Mouse (Mus musculus) limb, embryonic 15.5 days (tissue): Measurements from ENCODE around the gene Phox2a. TPM values are rescaled to one million over a fixed set of nuclear protein-coding genes. Genes with fewer than 3 reads are reported as not detected.

Experiments used
- ATAC-seq: fragments of 200-750 bp; cut with Nextera tagmentation; 2 replicates; pipeline ENCODE4 v1.8.0; 2017; ENCODE audit warnings: low read depth, moderate TSS enrichment; ENCODE audit not compliant: insufficient number of reproducible peaks, low FRiP score, low TSS enrichment
- H3K27ac ChIP-seq: fragments of 300-500 bp; sonication (generic); 2 replicates; pipeline ENCODE4 v1.5.1; 2015; ENCODE audit warnings: moderate library complexity, mild to moderate bottlenecking, inconsistent platforms
- H3K27me3 ChIP-seq: fragments of 300-500 bp; sonication (generic); 2 replicates; pipeline ENCODE4 v1.6.1; 2015; ENCODE audit warnings: inconsistent platforms
- H3K36me3 ChIP-seq: fragments of 300-500 bp; sonication (generic); 2 replicates; pipeline ENCODE4 v1.6.1; 2015; ENCODE audit warnings: inconsistent platforms
- H3K4me1 ChIP-seq: fragments of 300-500 bp; sonication (generic); 2 replicates; pipeline ENCODE4 v1.6.1; 2015; ENCODE audit warnings: inconsistent platforms
- H3K4me2 ChIP-seq: fragments of 300-500 bp; sonication (generic); 2 replicates; pipeline ENCODE4 v1.6.1; 2015; ENCODE audit warnings: mild to moderate bottlenecking, inconsistent platforms
- H3K4me3 ChIP-seq: fragments of 300-500 bp; sonication (generic); 2 replicates; pipeline ENCODE4 v1.5.1; 2015; ENCODE audit warnings: mild to moderate bottlenecking, inconsistent platforms
- H3K9ac ChIP-seq: fragments of 300-500 bp; sonication (generic); 2 replicates; pipeline ENCODE4 v1.6.1; 2015; ENCODE audit warnings: inconsistent platforms
- H3K9me3 ChIP-seq: fragments of 300-500 bp; sonication (generic); 2 replicates; pipeline ENCODE4 v1.6.1; 2016; ENCODE audit warnings: inconsistent platforms
- WGBS: fragments of 180-500 bp; shearing (Covaris S2); methylation state at CpG from one replicate; pipeline ENCODE4 v1.1.7; 2015; 5-methylcytosine and 5-hydroxymethylcytosine counted together
- polyA plus RNA-seq: library from polyadenylated mRNA; unstranded; fragments of >200 nt; fragmentation: Nextera tagmentation; extraction: Ambion mirVana; gene quantifications from 2 replicates; pipeline ENCODE4 v1.2.1, GENCODE M21; 2015

Gene Phox2a
- polyA plus RNA-seq, 1 experiment from 2014 or later = 0.23 TPM

DNA sequence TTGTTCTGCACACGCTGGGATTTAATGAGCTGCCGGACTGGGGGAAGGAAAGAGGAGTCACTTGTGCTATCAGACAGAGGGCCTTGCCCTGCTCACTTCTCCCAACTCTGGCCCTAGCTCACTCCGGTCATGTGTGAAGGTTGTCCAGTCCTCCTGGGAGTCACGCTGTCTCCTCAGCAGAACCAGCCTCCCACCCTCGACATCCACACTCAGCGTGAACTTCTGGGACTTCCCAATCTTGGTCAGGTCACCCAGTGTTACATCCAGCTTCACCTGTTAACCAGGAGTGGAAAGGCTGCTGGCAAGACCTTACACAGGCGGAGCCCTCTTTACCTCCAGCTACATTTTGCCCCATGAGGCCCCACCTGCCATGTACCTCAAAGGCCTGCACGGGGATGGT lies 13.3 kb downstream of the Phox2a start:
- 95% methylated on average over 8 of the region's 8 CpGs for WGBS
- Histone ChIP-seq H3K4me1 (peaks cover 26% of the 10 kb centered on the region), H3K9ac (no peak overlapping the region), H3K27me3 (no peaks in the 10 kb centered on the region), H3K4me3 (no peak overlapping the region), H3K9me3 (no peaks in the 10 kb centered on the region), H3K27ac (no peak overlapping the region), H3K36me3 (peaks cover 75% of the 10 kb centered on the region), H3K4me2 (no peak overlapping the region)
- no peak for ATAC-seq

DNA sequence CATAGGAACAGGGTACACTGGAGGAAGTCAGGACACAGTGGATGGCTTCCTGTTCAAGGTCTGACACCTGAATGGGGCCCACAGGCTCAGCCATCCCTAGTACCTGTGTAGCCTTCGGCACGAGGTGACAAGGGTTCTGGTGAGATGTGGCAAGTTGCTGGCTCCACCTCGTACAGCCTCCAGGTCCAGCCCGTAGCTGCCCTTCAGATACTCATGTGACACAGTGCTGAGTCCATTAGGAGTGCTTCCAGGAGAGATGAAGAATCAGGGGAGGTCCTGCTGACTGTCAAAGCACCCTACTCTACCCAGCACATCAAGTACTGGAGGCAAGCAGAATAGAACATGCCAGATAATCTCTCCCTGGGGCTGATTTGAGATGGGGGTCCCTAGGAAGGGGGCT lies 14.3 kb downstream of the Phox2a start:
- 92% methylated on average over 4 of the region's 4 CpGs for WGBS
- Histone ChIP-seq H3K27me3 (no peaks in the 10 kb centered on the region), H3K4me1 (peaks cover 26% of the 10 kb centered on the region), H3K36me3 (peaks cover 65% of the 10 kb centered on the region), H3K27ac (no peak overlapping the region), H3K9ac (no peak overlapping the region), H3K4me2 (no peak overlapping the region), H3K9me3 (no peaks in the 10 kb centered on the region), H3K4me3 (no peak overlapping the region)
- no peak for ATAC-seq

DNA sequence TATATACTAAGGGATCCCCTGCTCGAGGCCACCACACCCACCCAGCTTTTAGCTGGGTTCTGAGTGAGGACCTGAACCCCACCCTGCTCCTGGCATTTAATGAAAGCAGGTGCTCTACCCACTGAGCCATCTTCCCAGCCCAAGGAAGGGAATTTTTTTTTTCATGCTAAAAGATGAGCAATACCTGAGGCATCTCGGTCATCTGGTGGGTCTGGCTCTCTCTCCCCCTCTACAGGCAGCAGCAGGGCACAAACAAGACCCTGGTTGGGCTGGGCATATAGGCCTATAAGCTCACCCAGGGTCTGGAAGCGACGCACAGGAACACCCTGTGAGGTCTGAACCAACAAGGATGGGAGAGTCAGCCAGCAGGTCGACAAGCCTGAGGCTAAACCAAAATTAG lies 15.2 kb downstream of the Phox2a start:
- Histone ChIP-seq H3K36me3 (peaks cover 55% of the 10 kb centered on the region), H3K9me3 (no peaks in the 10 kb centered on the region), H3K27ac (peak overlapping the region; percentile 24; the same call in 1 of the 2 replicates), H3K27me3 (no peaks in the 10 kb centered on the region), H3K4me2 (no peak overlapping the region), H3K9ac (no peak overlapping the region), H3K4me3 (no peak overlapping the region), H3K4me1 (peaks cover 27% of the 10 kb centered on the region)
- 66% methylated on average over 5 of the region's 5 CpGs for WGBS
- no peak for ATAC-seq

GRCm38 (mm10) chr7:101833916-101834584 lies 15.9 kb downstream of the Phox2a start:
- H3K36me3 ChIP-seq = peaks cover 48% of the 10 kb centered on the region
- H3K27ac ChIP-seq = peak overlapping the region; percentile 38
- ATAC-seq = no peak
- WGBS = 58% methylated on average over 3 of the region's 3 CpGs
- H3K9ac ChIP-seq = no peak overlapping the region
- H3K4me1 ChIP-seq = peaks cover 31% of the 10 kb centered on the region
- no peaks in the 10 kb centered on the region for H3K27me3 ChIP-seq
- H3K9me3 ChIP-seq = no peaks in the 10 kb centered on the region
- no peak overlapping the region for H3K4me3 ChIP-seq
- H3K4me2 ChIP-seq = peak overlapping the region; percentile 84; the same call in 1 of the 2 replicates

GRCm38 (mm10) chr7:101834903-101835302 lies 16.8 kb downstream of the Phox2a start:
- Histone ChIP-seq H3K36me3 (peaks cover 40% of the 10 kb centered on the region), H3K4me1 (peaks cover 31% of the 10 kb centered on the region), H3K4me3 (peak overlapping the region; percentile 85), H3K9me3 (no peaks in the 10 kb centered on the region), H3K4me2 (peak overlapping the region; percentile 84), H3K9ac (0 out of 2 replicates have a peak overlapping the region, but pooled peaks have one; percentile 82), H3K27ac (peak overlapping the region; percentile 38; the same call in 1 of the 2 replicates), H3K27me3 (no peaks in the 10 kb centered on the region)
- WGBS = 39% methylated on average over 3 of the region's 3 CpGs
- ATAC-seq = no peak

DNA sequence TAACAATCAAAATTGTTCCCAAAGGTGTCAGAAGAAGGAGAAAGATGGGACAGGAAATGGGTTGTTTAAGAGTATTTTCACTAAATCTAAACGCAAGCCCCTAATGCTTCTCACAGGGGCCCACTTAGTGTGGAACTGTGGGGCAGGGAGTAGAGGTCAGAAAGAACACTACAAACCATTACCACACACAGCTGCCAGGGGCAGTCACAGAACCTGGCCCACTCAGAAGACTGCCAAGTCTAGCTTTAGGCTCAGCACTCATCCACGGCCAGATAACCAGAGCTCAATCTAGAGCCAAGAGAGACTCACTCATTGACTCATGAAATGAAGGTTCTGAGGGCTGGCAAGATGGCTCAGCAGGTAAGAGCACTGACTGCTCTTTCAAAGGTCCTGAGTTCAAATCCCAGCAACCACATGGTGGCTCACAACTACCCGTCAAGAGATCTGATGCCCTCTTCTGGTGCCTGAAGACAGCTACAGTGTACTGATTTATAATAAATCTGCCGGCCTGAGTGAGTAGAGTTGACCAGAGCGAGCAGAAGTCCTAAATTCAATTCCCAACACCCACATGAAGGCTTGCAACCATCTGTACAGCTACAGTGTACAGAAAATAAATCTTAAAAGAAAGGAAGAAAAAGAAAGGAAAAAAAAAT lies 17.5 kb downstream of the Phox2a start:
- H3K9ac ChIP-seq = peak overlapping the region; percentile 82; the same call in 1 of the 2 replicates
- no peaks in the 10 kb centered on the region for H3K9me3 ChIP-seq
- WGBS = 32% methylated on average over 5 of the region's 5 CpGs
- peak overlapping the region; percentile 84 for H3K4me2 ChIP-seq
- no peaks in the 10 kb centered on the region for H3K27me3 ChIP-seq
- H3K4me3 ChIP-seq = peak overlapping the region; percentile 85
- peaks cover 31% of the 10 kb centered on the region for H3K4me1 ChIP-seq
- peak overlapping the region; percentile 98 for H3K27ac ChIP-seq
- peaks cover 33% of the 10 kb centered on the region for H3K36me3 ChIP-seq
- no peak for ATAC-seq

GRCm38 (mm10) chr7:101836271-101837153 lies 18.4 kb downstream of the Phox2a start:
- Histone ChIP-seq H3K27ac (peak overlapping the region; percentile 98), H3K4me2 (peak overlapping the region; percentile 84), H3K9ac (peak overlapping the region; percentile 82), H3K36me3 (peaks cover 24% of the 10 kb centered on the region), H3K4me1 (peaks cover 31% of the 10 kb centered on the region), H3K4me3 (peak overlapping the region; percentile 85), H3K9me3 (no peaks in the 10 kb centered on the region), H3K27me3 (no peaks in the 10 kb centered on the region)
- WGBS = under 1% methylated on average over 62 of the region's 63 CpGs
- 0 out of 2 replicates have a peak, but pooled peaks have one; percentile 37 for ATAC-seq

DNA sequence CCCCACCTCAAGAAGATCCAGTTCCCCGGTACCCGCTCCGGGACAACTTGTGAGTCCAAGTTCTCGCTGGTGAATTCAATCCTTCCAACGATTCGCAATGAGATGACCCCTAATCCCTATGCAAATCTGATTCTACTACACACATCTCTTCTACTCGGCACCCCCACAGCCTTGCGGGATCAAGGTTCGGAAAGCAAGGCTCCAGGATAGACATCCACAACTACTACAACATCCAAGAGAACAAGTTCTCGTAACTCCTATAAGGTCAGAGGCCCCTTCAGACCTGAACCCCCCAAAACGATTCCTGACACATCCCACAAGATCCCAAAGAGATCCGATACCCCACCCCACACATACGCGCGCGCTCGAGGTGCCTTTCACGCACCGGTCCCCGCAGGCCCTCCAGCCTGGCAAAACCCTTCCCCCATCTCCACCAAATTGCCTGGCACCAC lies 19.1 kb downstream of the Phox2a start:
- Histone ChIP-seq H3K4me2 (peak overlapping the region; percentile 84), H3K27me3 (no peaks in the 10 kb centered on the region), H3K27ac (peak overlapping the region; percentile 98), H3K9me3 (no peaks in the 10 kb centered on the region), H3K36me3 (peaks cover 17% of the 10 kb centered on the region), H3K9ac (peak overlapping the region; percentile 82), H3K4me3 (peak overlapping the region; percentile 85), H3K4me1 (peaks cover 31% of the 10 kb centered on the region)
- ATAC-seq = no peak
- WGBS = under 1% methylated on average over 20 of the region's 20 CpGs

DNA sequence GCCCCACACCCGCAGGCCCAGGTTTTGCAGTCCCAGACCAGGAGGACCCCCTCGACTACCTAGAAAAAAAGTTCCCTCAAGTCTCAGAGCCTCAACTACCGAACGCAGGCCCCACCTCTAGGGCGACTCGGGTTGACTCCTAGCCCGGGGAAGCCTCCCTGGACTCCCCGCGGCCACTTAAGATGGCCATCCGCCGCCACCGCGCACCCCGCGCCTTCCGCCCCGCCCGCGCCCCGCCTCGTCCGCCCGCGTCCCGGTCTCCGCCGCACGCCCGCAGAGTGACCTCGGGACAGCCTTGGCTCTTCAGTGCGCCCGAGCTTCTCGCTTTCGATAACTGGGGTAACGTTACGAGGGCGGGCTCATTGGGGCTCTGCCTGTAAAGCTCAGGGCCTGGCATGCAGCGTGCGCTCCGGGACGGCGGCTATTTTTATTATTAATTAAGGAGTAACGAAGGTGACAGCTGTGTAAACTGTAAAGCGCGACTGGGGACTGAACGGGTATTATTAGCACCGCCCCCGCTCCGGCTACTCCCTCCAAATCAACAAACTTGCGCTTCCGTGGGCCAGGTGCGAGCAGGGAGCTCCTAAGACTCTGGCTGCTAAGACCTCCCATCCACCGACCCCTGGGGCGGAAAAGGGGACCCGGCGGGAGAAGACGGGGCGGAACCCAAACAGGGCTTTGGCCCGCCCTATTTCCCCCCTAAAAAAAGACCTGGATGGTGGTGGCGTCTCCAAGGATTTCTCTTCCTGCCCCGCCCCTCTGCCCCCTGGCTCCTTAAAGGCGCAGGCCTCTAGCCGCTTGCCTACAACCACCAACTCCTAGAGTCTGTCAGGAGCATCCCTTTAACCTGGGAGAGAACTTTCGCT lies 19.7 kb downstream of the Phox2a start, which contains the start of gene Inppl1:
TSS of gene Inppl1 (minus strand) at position 624 of the 866 bp plus-strand sequence.
- peak; percentile 80 for ATAC-seq
- under 1% methylated on average over 62 of the region's 64 CpGs for WGBS
- Histone ChIP-seq H3K9me3 (no peaks in the 10 kb centered on the region), H3K4me1 (peaks cover 31% of the 10 kb centered on the region), H3K9ac (peak within 1 kb of the TSS; percentile 82), H3K4me3 (peak within 1 kb of the TSS; percentile 85), H3K4me2 (peak within 1 kb of the TSS; percentile 84), H3K27ac (peak within 1 kb of the TSS; percentile 98), H3K36me3 (peaks cover 11% of the 10 kb centered on the region), H3K27me3 (no peaks in the 10 kb centered on the region)

DNA sequence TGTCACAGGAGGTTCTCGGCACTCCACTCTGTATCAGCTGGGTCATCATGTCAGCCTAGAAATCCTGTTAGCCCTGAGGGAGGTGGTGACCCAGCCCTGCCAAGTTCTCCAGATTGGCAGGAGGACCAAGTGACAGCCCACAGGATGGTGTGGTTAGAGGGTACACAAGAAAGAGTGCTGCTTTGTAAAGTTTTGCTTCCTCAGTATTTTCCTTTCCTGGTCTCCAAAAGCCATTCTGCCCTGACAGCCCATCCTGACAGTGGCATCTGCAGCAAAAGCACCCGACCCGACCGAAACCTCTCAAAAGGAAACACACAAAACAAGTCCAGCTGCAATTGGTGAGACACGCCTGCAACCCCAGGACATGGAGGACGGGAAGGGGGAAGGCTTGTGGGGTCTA lies 26.1 kb downstream of the Phox2a start:
- H3K36me3 ChIP-seq = no peaks in the 10 kb centered on the region
- 54% methylated on average over 6 of the region's 6 CpGs for WGBS
- ATAC-seq = no peak

DNA sequence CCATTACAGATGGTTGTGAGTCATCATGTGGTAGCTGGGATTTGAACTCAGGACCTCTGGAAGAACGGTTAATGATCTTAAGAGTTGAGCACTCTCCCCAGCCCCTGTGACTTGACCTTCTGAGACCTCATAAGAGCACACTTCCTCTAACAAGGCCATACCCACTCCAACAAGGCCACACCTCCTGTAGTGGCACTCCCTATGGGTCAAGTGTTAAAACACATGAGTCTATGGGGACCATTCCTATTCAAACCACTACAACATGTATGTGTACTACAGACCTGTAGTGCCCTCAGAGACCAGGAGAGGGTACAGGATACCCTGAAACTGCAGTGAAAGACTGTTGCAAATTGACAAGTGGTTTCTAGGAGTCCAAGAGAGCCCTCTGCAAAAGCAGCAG lies 29.8 kb downstream of the Phox2a start:
- H3K9me3 ChIP-seq = no peaks in the 10 kb centered on the region
- H3K4me2 ChIP-seq = no peak overlapping the region
- H3K9ac ChIP-seq = no peak overlapping the region
- H3K4me3 ChIP-seq = no peak overlapping the region
- no peaks in the 10 kb centered on the region for H3K36me3 ChIP-seq
- ATAC-seq = no peak
- no peaks in the 10 kb centered on the region for H3K4me1 ChIP-seq
- WGBS = 93% methylated on average over 1 of the region's 1 CpGs
- no peak overlapping the region for H3K27ac ChIP-seq
- no peaks in the 10 kb centered on the region for H3K27me3 ChIP-seq

More for the DNA sequence above, 26.1 kb downstream of the Phox2a start:
- Histone ChIP-seq H3K27ac (no peak overlapping the region), H3K27me3 (no peaks in the 10 kb centered on the region), H3K4me2 (no peak overlapping the region), H3K9me3 (no peaks in the 10 kb centered on the region), H3K4me1 (no peaks in the 10 kb centered on the region), H3K9ac (no peak overlapping the region), H3K4me3 (no peak overlapping the region)
